Mouse (Mus musculus): ENCODE measurements around the gene Gnaq.

DNA sequence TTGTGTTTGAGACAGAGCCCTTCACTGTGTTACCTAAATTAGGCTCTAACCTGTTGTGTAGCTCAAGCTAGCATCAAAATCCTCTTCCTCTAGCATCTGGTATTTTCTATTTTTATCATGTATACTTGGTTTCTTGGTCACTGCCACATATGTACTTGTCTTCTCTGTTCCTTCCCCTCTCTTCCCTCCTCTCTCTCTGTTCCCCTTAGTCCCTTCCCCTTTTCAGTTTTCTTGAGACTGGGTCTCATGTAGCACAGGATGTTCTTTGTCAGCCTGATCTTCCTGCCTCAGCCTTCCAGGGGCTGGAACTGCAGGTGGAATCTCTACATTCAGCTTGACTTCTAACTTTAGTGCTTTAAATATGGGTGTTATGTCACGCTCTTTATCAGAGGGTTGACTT is 16.5 kb downstream of the Gnaq start:
- TF ChIP-seq GABPA (IDR thresholded peaks at IDR 0.05; ENCODE audit: insufficient replicate concordance, low read depth, low read length) (no peak), CTCF (conservative IDR thresholded peaks at IDR 0.05 in 1 of 2, IDR thresholded peaks at IDR 0.05 in 1 of 2; ENCODE audit: low read depth in 2 of 2, low read length in 2 of 2) (no peak)

Data from CH12.LX (cell line).